Mouse (Mus musculus): Measurements from ENCODE around the gene Thg1l. TPM values are rescaled to one million over a fixed set of nuclear protein-coding genes. Genes with fewer than 3 reads are reported as not detected.

The Thg1l gene
- polyA plus RNA-seq, 1 experiment from 2014 or later = 13.4 TPM

GRCm38 (mm10) chr11:45925436-45925835, 29.9 kb downstream of the Thg1l start:
- no peaks in the 10 kb centered on the region for H3K36me3 ChIP-seq
- H3K27ac ChIP-seq = no peak overlapping the region
- H3K27me3 ChIP-seq (replicated peaks) = no peaks in the 10 kb centered on the region
- H3K9ac ChIP-seq = no peak overlapping the region
- ATAC-seq = no peak
- WGBS = 72% methylated on average over 6 of the region's 6 CpGs
- H3K4me2 ChIP-seq (replicated peaks) = no peak overlapping the region
- H3K4me1 ChIP-seq (replicated peaks) = 0 out of 2 replicates have a peak, but pooled peaks cover 3% of the 10 kb centered on the region
- no peak overlapping the region for H3K4me3 ChIP-seq (replicated peaks)
- H3K9me3 ChIP-seq = no peaks in the 10 kb centered on the region

GRCm38 (mm10) chr11:45921480-45921898, 33.8 kb downstream of the Thg1l start:
- Histone ChIP-seq H3K36me3 (no peaks in the 10 kb centered on the region), H3K27me3 (replicated peaks) (no peaks in the 10 kb centered on the region), H3K9me3 (no peaks in the 10 kb centered on the region), H3K4me3 (replicated peaks) (0 out of 2 replicates have a peak overlapping the region, but pooled peaks have one; percentile 1), H3K4me2 (replicated peaks) (peak overlapping the region; percentile 37), H3K9ac (no peak overlapping the region), H3K27ac (no peak overlapping the region), H3K4me1 (replicated peaks) (0 out of 2 replicates have a peak, but pooled peaks cover 3% of the 10 kb centered on the region)
- no peak for ATAC-seq
- 15% methylated on average over 10 of the region's 10 CpGs for whole genome bisulfite sequencing

GRCm38 (mm10) chr11:45921026-45921425, 34.3 kb downstream of the Thg1l start:
- no peak overlapping the region for H3K9ac ChIP-seq
- 44% methylated on average over 8 of the region's 8 CpGs for WGBS
- H3K27ac ChIP-seq = no peak overlapping the region
- H3K27me3 ChIP-seq (replicated peaks) = no peaks in the 10 kb centered on the region
- no peak for ATAC-seq
- H3K4me2 ChIP-seq (replicated peaks) = peak overlapping the region; percentile 37
- no peaks in the 10 kb centered on the region for H3K36me3 ChIP-seq
- H3K4me3 ChIP-seq (replicated peaks) = no peak overlapping the region
- 0 out of 2 replicates have a peak, but pooled peaks cover 3% of the 10 kb centered on the region for H3K4me1 ChIP-seq (replicated peaks)
- H3K9me3 ChIP-seq = no peaks in the 10 kb centered on the region

DNA sequence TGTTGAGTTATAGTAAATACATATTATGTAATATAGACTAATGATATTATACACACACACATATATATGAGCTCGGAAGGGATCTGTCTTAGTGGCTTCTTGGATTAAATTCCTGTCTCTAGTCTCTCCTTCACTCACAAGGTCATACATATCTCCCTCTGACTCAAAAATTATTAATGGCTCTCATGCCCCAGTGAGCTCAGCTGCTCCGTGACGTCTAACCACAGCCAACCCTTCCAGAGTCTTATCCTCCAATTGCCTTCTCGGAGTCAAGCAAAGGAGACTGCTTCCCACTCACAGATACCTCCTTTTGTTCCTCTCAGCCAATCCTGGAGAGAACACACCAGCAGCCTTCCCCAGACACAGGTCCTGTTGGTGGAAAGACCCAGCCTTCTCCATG, 36.5 kb downstream of the Thg1l start:
- H3K9me3 ChIP-seq = no peaks in the 10 kb centered on the region
- no peak overlapping the region for H3K4me2 ChIP-seq (replicated peaks)
- H3K4me3 ChIP-seq (replicated peaks) = no peak overlapping the region
- H3K27me3 ChIP-seq (replicated peaks) = no peaks in the 10 kb centered on the region
- no peaks in the 10 kb centered on the region for H3K36me3 ChIP-seq
- H3K9ac ChIP-seq = no peak overlapping the region
- 0 out of 2 replicates have a peak, but pooled peaks cover 3% of the 10 kb centered on the region for H3K4me1 ChIP-seq (replicated peaks)
- no peak overlapping the region for H3K27ac ChIP-seq
- 73% methylated on average over 4 of the region's 4 CpGs for WGBS
- no peak for ATAC-seq

DNA sequence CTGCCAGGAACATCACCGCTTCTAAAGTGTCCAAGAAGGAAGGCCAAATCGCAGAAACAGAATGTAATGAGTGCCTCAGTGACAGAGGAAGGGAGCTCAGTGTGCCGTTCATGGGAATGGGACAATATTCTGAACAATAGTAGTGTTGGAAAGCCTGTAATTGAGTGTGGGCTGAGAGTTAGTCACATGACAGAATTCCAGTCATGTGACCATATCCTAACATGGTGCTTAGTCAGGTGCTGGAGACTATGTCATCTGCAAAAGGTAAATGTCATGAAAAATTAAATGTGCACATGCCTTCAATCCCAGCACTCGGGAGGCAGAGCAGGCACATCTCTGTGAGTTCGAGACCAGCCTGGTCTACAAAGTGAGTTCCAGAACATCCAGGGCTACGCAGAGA, 37.3 kb downstream of the Thg1l start:
- no peak for ATAC-seq
- H3K9ac ChIP-seq = no peak overlapping the region

GRCm38 (mm10) chr11:45916196-45916595, 39.1 kb downstream of the Thg1l start:
- no peak overlapping the region for H3K27ac ChIP-seq
- H3K9ac ChIP-seq = no peak overlapping the region
- WGBS = 80% methylated on average over 10 of the region's 10 CpGs
- H3K4me2 ChIP-seq (replicated peaks) = no peak overlapping the region
- H3K9me3 ChIP-seq = no peaks in the 10 kb centered on the region
- no peak for ATAC-seq
- H3K4me1 ChIP-seq (replicated peaks) = 0 out of 2 replicates have a peak, but pooled peaks cover under 1% of the 10 kb centered on the region
- H3K4me3 ChIP-seq (replicated peaks) = no peak overlapping the region
- 0 out of 2 replicates have a peak, but pooled peaks cover 1% of the 10 kb centered on the region for H3K36me3 ChIP-seq
- H3K27me3 ChIP-seq (replicated peaks) = no peaks in the 10 kb centered on the region

More for the DNA sequence above, 37.3 kb downstream of the Thg1l start:
- Histone ChIP-seq H3K27ac (no peak overlapping the region), H3K4me3 (replicated peaks) (no peak overlapping the region), H3K4me2 (replicated peaks) (no peak overlapping the region), H3K36me3 (no peaks in the 10 kb centered on the region), H3K9me3 (no peaks in the 10 kb centered on the region), H3K4me1 (replicated peaks) (0 out of 2 replicates have a peak, but pooled peaks cover 3% of the 10 kb centered on the region), H3K27me3 (replicated peaks) (no peaks in the 10 kb centered on the region)
- WGBS = 91% methylated on average over 6 of the region's 6 CpGs

GRCm38 (mm10) chr11:45910701-45911100, 44.6 kb downstream of the Thg1l start:
- no peak overlapping the region for H3K4me2 ChIP-seq (replicated peaks)
- no peak overlapping the region for H3K27ac ChIP-seq
- H3K36me3 ChIP-seq = peaks cover 26% of the 10 kb centered on the region
- no peak for ATAC-seq
- H3K9me3 ChIP-seq = no peaks in the 10 kb centered on the region
- no peaks in the 10 kb centered on the region for H3K27me3 ChIP-seq (replicated peaks)
- WGBS = 96% methylated on average over 5 of the region's 5 CpGs
- H3K4me1 ChIP-seq (replicated peaks) = no peaks in the 10 kb centered on the region
- H3K4me3 ChIP-seq (replicated peaks) = no peak overlapping the region
- no peak overlapping the region for H3K9ac ChIP-seq

DNA sequence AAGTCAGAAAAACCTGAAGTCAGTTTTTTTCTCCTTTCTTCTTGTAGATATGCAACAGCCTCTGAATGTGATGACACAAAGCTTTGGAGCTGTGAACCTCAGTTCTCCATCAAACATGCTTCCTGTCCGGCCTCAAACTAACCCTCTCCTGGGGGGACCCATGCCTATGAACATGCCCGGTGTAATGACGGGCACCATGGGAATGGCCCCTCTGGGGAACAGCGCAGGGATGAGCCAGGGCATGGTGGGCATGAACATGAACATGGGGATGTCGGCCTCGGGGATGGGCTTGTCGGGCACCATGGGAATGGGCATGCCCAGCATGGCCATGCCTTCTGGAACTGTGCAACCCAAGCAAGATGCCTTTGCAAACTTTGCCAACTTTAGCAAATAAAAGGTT, 46.4 kb downstream of the Thg1l start:
- 98% methylated on average over 7 of the region's 7 CpGs for WGBS
- H3K4me3 ChIP-seq (replicated peaks) = no peak overlapping the region
- no peaks in the 10 kb centered on the region for H3K27me3 ChIP-seq (replicated peaks)
- H3K9me3 ChIP-seq = no peaks in the 10 kb centered on the region
- no peak overlapping the region for H3K4me2 ChIP-seq (replicated peaks)
- ATAC-seq = no peak
- no peak overlapping the region for H3K27ac ChIP-seq
- peaks cover 26% of the 10 kb centered on the region for H3K36me3 ChIP-seq
- no peaks in the 10 kb centered on the region for H3K4me1 ChIP-seq (replicated peaks)
- H3K9ac ChIP-seq = no peak overlapping the region

- H3K4me3 ChIP-seq (replicated peaks) = no peak overlapping the region
- no peaks in the 10 kb centered on the region for H3K4me1 ChIP-seq (replicated peaks)
- H3K4me2 ChIP-seq (replicated peaks) = no peak overlapping the region
- no peak for ATAC-seq
- H3K9ac ChIP-seq = no peak overlapping the region
- no peaks in the 10 kb centered on the region for H3K9me3 ChIP-seq
- WGBS = 89% methylated on average over 7 of the region's 7 CpGs
- H3K27me3 ChIP-seq (replicated peaks) = no peaks in the 10 kb centered on the region
- H3K36me3 ChIP-seq = peaks cover 29% of the 10 kb centered on the region
- H3K27ac ChIP-seq = no peak overlapping the region
Observed at GRCm38 (mm10) chr11:45908070-45908469, 47.2 kb downstream of the Thg1l start.

DNA sequence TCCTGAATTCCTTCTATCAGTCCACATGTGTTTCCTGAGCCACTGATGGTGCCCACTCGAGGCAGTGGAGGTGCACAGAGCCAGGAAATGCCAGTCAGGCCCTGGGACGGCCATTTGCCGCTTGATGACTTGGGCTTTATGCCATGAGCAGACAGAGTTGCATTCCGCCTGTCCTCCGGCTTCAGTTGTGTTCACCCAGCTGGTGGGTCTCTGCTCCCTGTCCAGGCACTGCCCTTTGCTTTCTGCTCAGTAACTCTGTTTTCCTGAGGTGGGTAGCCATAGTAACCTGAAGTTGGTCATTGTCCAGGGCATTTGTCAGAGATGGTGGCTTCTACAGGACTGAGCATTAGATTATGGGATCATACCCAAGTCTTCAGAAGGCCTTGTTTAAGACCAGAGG, 48.0 kb downstream of the Thg1l start:
- 86% methylated on average over 5 of the region's 5 CpGs for WGBS
- H3K27ac ChIP-seq = no peak overlapping the region
- peaks cover 33% of the 10 kb centered on the region for H3K36me3 ChIP-seq
- no peak for ATAC-seq
- no peaks in the 10 kb centered on the region for H3K9me3 ChIP-seq
- H3K27me3 ChIP-seq (replicated peaks) = no peaks in the 10 kb centered on the region
- no peak overlapping the region for H3K4me3 ChIP-seq (replicated peaks)
- no peak overlapping the region for H3K9ac ChIP-seq
- no peak overlapping the region for H3K4me2 ChIP-seq (replicated peaks)
- H3K4me1 ChIP-seq (replicated peaks) = no peaks in the 10 kb centered on the region

DNA sequence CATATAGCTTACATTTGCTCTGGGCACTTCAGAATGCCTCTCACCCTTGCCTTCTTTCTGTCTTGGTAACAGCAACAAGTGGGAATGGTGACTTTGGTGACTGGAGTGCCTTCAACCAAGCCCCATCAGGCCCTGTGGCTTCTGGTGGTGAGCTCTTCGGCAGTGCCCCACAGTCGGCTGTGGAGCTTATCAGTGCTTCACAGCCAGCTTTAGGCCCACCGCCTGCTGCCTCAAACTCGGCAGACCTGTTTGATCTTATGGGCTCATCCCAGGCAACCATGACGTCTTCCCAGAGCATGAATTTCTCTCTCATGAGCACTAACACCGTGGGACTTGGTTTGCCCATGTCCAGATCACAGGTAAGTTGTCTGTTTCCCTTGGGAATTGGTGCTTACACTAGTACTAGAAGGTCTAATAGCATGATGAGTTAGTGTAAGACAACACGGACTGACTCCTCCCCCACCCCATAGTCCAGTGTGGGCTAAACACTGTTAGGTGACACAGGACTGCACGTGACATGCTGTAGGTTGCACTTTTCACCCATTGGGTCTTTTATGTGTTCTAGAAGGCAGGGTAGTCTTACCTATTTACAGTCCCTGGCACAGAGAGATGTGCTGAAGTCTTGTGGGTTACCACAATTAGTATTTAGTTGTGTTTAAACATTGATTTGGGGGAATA, 49.0 kb downstream of the Thg1l start:
- H3K27ac ChIP-seq = no peak overlapping the region
- WGBS = 87% methylated on average over 8 of the region's 8 CpGs
- H3K9ac ChIP-seq = no peak overlapping the region
- no peak overlapping the region for H3K4me3 ChIP-seq (replicated peaks)
- peaks cover 32% of the 10 kb centered on the region for H3K36me3 ChIP-seq
- H3K9me3 ChIP-seq = no peaks in the 10 kb centered on the region
- H3K27me3 ChIP-seq (replicated peaks) = no peaks in the 10 kb centered on the region
- H3K4me1 ChIP-seq (replicated peaks) = no peaks in the 10 kb centered on the region
- H3K4me2 ChIP-seq (replicated peaks) = no peak overlapping the region
- no peak for ATAC-seq

GRCm38 (mm10) chr11:45900233-45901015, 54.9 kb downstream of the Thg1l start:
- no peaks in the 10 kb centered on the region for H3K27me3 ChIP-seq (replicated peaks)
- H3K4me1 ChIP-seq (replicated peaks) = no peaks in the 10 kb centered on the region
- peak; percentile 69 for ATAC-seq
- H3K9ac ChIP-seq = no peak overlapping the region
- no peak overlapping the region for H3K4me3 ChIP-seq (replicated peaks)
- peaks cover 6% of the 10 kb centered on the region; the same call in 1 of the 2 replicates for H3K36me3 ChIP-seq
- no peak overlapping the region for H3K27ac ChIP-seq
- H3K9me3 ChIP-seq = no peaks in the 10 kb centered on the region
- no peak overlapping the region for H3K4me2 ChIP-seq (replicated peaks)
- WGBS = 68% methylated on average over 11 of the region's 11 CpGs

Data from intestine, embryonic 15.5 days (tissue).